ENCODE assay signal across 24 mouse cellular contexts in genomic region chr7:136169261-136169660, GRCm38 (mm10).
"Had no signal": no experiment of that assay in that cellular context is flagged by ENCODE, and none has a peak within 500 bp of the region (broad histone marks: within the 10 kb centered on the region; RNA-seq: fewer than 3 reads in every experiment).

No protein-coding gene starts in this region.

- H3K4me3 ChIP-seq: gastrocnemius, adult 2 months; heart, adult 2 months; heart, embryonic 12.5 days; hindbrain, embryonic 10.5 days; hindbrain, embryonic 12.5 days; intestine, embryonic 15.5 days; layer of hippocampus, adult 2 months; limb, embryonic 15.5 days; liver, embryonic 12.5 days had no signal

- H3K4me1 ChIP-seq: heart, embryonic 12.5 days; hindbrain, embryonic 10.5 days; hindbrain, embryonic 12.5 days; intestine, embryonic 15.5 days; limb, embryonic 15.5 days; liver, embryonic 12.5 days had no signal

- H3K9me3 ChIP-seq: heart, embryonic 12.5 days; hindbrain, embryonic 10.5 days; hindbrain, embryonic 12.5 days; intestine, embryonic 15.5 days; limb, embryonic 15.5 days; liver, embryonic 12.5 days had no signal

- H3K36me3 ChIP-seq: heart, embryonic 12.5 days; hindbrain, embryonic 10.5 days; hindbrain, embryonic 12.5 days; intestine, embryonic 15.5 days; limb, embryonic 15.5 days; liver, embryonic 12.5 days had no signal

- DNase-seq: forebrain, postnatal 0 days; gastrocnemius, adult 2 months; gastrocnemius, postnatal 10 days; gastrocnemius, postnatal 25 days; heart, adult 2 months; heart, postnatal 10 days; heart, postnatal 4 days; kidney, adult 8-10 months; kidney, postnatal 10 days; kidney, postnatal 25 days; kidney, postnatal 4 days; left cerebral cortex, postnatal 4 days had no signal

- ATAC-seq: forebrain, postnatal 0 days; hindbrain, embryonic 16.5 days; inflammation-experienced regulatory T-cells, adult 6 months; intestine, embryonic 15.5 days; intestine, postnatal 0 days; liver, embryonic 12.5 days had no signal

- H3K27ac ChIP-seq: gastrocnemius, adult 2 months; heart, adult 2 months; hindbrain, embryonic 10.5 days; hindbrain, embryonic 12.5 days; hindbrain, embryonic 14.5 days; intestine, embryonic 15.5 days; layer of hippocampus, adult 2 months; limb, embryonic 15.5 days; liver, embryonic 12.5 days; liver, embryonic 14.5 days had no signal

- H3K4me2 ChIP-seq: heart, embryonic 12.5 days; hindbrain, embryonic 12.5 days; hindbrain, embryonic 14.5 days; intestine, embryonic 15.5 days; limb, embryonic 15.5 days; liver, embryonic 12.5 days had no signal

- H3K9ac ChIP-seq: forebrain, postnatal 0 days; heart, embryonic 12.5 days; hindbrain, embryonic 12.5 days; hindbrain, embryonic 14.5 days; intestine, embryonic 15.5 days; limb, embryonic 15.5 days; liver, embryonic 12.5 days; liver, embryonic 14.5 days had no signal

- H3K27me3 ChIP-seq: heart, embryonic 12.5 days; hindbrain, embryonic 12.5 days; intestine, embryonic 15.5 days; limb, embryonic 15.5 days; liver, embryonic 12.5 days had no signal
